Mouse (Mus musculus) c-Kit-positive CD71-positive TER-119-negative erythroid progenitor cells, embryonic 14.5 days (primary cell): ENCODE data around the gene Pik3cd.

Experiments used
- DNase-seq: peaks from one replicate; pipeline ENCODE4 v3.0.0-alpha.2; 2013; ENCODE audit warnings: low read depth

Gene Pik3cd

DNA sequence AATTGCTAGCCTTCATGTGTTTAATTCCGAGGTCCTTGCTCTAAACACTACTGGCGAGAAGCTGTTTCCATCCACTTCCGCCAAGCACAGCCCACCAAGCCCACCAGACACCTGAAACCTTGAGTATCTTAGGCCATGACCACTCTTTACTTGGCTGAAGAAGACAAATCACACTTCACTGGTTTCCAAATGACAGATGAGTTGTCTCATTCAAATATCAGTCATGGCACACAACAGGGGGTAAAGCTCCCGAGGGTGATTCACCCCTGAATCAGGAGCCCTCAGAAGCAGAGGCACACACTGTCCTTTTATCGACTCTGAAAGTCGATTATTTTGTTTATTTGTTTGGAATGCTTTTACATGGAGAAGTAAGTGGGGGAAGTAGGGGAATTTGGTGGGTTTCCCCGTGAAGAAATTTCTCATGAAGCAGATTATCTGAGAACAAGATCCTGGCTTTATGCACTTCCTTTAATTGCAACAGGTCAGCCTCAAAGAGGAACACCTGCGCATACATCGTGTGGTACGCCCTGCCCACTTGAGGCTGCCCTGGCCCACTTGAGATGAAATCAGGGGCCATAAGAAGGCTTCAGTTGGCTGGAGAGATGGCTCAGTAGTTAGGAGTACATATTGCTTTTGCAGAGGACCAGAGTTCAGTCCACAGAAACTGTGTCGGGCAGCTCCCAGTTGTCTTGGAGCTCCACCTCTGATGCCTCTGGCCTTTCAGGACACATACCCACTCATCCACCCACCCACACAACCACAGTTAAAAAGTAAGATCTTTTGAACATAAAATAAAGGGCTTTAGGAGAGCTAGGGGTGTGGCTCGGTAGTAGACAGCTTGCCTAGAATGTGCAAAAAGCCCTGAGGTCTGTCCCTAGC is 12.3 kb downstream of the Pik3cd start:
- DNase-seq: no peak

DNA sequence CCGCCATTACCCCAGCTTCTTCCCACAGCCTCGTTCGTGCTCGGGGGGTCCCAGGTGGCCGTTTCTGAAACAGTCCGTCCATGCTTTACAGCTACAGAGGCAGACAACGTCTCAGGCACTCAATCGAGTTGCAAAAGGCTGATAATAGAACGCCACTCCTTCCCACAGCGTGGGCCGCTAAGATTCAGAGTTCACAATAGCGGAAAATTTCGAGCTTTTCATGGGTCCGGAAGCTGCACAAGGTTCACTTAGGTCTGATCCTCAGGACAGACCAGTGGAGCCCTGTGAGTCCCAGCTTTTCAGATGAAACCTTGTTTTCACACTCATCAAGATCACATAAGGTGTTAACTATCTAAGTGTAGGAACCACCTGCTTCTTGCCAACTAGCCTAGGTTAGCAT is 13.5 kb downstream of the Pik3cd start:
- no peak for DNase-seq

DNA sequence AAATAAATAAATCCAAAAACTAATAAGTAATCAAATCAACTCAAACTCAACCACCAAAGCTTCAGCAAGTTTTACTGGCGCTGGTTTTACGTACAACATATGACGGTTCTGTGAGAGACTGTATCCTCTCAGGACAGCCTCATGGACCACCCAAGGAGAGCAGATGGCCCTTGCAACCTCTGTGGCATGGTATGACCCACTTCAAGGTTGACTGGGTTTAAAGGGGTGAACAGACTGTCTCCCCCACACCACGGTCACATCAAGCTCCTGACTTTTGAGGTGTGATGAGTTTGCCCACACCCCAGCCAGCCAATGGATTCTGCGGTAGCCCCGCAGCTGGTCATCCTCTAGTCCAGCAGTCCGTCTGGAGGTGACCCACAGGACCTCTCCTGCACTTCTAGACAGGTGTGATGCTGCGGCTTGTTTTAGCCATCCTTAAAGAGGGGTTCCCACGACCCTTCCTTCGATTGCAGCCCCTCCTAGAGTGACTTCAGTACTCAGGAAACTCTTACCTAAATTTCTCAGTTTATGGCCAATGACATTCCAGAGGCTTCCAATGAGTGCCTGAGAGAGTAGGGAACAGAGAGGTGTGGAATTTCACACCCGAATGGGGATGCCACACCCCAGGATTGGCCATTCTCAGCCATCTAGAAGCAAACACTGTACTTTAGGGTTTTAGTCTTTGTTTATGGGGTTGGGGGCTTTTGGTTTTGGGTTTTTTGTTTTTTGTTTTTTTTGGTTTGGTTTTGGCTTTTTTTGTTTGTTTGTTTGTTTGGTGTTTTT is 17.3 kb downstream of the Pik3cd start:
- no peak for DNase-seq

GRCm38 (mm10) chr4:149683875-149684274 is 18.5 kb downstream of the Pik3cd start:
- DNase-seq: no peak

- no peak for DNase-seq
Observed at GRCm38 (mm10) chr4:149679056-149679770, 23.2 kb downstream of the Pik3cd start.

GRCm38 (mm10) chr4:149678006-149678405 is 24.4 kb downstream of the Pik3cd start:
- no peak for DNase-seq

- peak; percentile 60 for DNase-seq
Observed at GRCm38 (mm10) chr4:149675378-149676261, 26.8 kb downstream of the Pik3cd start.

DNA sequence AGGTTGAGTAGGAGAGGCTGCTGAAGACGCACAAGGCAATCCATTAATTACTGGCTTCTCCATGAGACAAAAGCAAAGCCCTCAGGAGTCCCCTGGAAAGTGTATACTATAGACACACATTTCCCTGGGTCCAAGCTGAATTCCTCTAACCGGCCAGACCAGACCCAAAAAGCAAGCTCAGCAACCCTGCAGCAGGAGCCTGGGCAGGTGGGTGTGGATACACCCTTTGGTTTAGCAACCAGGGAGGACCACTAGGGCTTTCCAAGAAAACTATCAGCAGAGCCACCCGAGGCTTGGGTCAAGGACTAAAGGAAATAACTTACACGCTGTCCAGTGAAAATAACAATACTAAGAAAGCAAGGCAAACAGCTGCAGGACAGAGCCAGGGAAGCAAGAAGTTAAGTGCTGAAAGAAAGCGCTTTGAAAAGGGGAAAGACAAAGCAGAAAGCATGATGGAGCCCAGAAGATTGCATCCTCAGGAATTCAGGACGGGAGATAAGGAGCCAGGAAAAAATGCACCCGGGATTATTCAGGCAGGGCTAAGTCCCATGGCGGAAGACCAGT is 27.5 kb downstream of the Pik3cd start:
- DNase-seq: no peak

DNA sequence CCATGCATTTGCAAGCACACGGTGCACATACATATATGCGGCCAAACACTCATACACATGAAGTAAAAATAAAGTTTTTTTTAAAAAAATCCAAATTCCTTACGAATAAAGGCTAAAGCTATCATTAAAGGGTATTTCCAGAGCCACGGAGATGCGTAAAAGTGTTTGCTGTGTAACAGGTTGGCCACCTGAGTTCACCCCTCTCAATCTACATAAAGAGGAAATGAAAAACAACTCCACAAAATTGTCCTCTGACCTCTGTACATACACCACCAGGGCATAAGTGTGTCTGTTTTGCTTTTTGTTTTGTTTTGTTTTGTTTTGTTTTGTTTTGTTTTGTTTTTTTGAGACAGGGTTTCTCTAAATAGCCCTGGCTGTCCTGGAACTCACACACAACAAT is 29.6 kb downstream of the Pik3cd start:
- no peak for DNase-seq

GRCm38 (mm10) chr4:149671175-149671574 is 31.2 kb downstream of the Pik3cd start:
- no peak for DNase-seq

DNA sequence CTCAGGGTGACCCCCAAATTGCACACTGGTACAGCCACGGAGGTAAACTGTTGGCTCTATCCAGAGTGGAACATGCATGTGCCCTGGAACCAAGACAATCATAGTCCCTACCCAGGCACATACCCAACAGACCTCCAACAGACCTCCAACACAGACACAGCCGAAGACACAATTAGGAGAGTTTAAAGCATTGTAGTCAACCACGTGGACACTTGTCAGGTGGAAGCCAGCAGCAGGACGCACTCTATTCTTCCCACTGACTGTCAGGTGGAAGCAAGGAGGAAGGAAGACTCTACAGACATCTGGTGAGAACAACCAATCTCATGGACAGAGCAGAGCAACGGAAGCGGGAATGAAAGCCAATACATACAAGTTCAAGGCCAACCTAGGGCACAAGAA is 36.7 kb downstream of the Pik3cd start:
- DNase-seq: no peak

DNA sequence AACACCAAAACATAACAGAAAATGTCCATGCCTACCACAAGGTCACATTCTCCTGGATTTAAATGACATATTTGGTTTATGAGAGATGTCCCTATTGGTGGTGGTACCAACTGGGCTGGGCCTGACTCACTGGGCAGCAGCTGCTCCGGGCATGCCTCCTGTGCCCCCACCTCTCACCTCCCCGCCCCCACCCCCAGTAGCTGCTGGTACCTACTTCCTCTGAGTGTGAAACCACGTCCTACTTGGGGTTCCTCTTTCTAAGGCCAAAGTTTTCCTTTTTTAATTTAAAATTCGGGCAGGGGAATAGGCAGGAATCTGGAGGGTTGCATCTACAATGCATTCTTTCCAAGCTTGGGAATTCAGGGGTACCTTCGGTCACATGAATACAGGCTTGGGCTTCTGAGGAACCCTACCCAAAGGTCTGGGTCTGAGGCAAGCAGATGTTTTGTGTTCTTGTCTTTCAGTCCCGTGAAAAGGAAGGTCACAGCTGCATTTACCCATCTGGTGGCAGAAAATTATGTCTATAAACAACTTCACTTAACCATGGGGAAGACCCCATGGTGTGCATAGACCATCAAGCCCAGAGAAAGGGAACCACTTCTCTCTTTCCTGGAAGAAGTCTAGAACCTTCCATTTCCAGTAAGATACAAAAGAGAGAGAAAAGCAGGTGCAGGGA is 37.2 kb downstream of the Pik3cd start:
- DNase-seq: no peak

DNA sequence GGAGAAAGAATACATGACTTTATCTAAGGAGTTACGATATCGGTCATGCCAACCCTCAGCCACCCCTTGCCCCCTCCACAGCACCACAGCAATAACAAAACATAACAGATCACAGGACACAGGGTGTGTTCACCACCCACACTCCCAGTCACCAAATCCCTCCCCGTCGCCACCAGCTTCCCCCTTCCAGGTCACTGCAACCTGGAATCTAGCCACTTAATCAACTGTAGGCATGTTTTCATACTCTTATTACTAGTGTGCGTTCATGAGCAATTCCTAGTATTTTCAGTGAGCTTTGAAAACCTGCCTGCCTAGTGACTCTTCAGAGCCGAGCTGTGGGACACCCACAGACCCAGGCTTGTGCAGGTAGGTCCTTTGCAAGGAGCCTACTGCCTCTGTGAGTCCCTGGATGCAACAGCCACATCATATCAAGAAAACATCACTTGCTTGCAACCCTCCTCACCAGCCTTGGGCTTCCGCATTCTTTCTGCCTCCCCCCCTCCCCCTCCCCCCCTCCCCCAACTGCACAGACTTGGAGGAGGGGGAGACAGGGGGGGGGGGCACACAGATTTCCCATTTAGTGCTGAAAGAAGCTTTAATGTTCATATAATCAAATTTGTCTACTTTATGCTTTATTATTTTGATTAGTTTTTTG is 38.4 kb downstream of the Pik3cd start:
- DNase-seq: no peak

DNA sequence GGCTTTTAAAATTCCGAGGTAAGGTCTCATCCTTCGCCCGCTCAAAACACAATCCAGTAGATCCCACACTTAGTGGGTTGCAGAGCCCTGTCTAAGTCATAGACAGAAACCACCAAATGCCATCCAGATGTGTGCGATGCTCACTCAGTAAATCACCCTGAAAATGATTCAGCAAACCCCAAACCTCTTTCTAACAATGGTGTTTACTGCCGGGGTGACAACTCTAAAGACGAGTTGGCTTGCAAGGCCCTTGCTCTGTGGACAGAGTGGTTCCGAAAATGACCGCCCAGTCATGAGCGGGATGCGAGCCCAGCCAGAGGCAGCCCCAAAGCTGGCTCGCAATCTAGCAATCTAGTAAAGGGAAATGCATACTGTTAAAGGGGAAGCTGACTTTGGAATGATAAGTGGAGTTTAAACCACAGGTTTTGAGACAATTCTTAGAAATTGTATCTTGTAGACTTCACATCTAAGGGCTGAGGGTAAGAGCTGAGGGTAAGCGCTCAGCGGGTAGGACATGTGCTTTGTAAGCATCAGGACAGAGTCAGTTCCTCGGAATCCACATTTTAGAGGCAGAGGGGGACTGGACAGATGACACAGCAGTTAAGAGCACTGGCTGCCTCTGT is 40.3 kb downstream of the Pik3cd start:
- DNase-seq: no peak

- DNase-seq: no peak
Observed at GRCm38 (mm10) chr4:149660598-149660997, 41.8 kb downstream of the Pik3cd start.

DNA sequence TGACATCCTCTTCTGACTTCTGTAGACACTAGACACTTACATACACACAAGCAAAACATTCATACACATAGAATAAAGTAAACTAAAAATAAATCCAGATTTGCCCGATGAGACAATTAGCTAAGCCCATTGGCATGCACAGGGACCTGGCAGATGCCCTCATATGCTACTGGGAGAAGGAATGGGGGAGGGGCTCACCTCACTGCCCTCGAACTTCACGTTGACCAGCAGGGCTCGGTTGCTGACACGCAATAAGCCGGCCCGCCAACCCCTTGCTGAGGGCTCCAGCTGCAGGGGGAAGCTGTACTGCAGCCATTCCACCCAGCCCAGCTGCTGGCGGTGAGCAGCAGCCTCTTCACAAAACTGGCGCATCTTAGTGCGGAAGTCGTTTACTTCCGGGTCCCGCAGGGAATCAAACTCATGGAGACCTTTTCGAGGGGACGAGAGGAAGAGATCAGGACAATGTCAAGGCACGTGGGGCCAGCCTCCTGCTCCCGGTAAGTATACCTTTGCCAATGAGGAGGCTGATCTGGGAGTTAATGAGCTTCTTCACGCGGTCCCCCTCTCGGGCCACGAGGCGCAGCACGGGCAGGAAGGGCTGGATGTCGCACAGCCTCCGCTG is 42.8 kb downstream of the Pik3cd start:
- DNase-seq: no peak

DNA sequence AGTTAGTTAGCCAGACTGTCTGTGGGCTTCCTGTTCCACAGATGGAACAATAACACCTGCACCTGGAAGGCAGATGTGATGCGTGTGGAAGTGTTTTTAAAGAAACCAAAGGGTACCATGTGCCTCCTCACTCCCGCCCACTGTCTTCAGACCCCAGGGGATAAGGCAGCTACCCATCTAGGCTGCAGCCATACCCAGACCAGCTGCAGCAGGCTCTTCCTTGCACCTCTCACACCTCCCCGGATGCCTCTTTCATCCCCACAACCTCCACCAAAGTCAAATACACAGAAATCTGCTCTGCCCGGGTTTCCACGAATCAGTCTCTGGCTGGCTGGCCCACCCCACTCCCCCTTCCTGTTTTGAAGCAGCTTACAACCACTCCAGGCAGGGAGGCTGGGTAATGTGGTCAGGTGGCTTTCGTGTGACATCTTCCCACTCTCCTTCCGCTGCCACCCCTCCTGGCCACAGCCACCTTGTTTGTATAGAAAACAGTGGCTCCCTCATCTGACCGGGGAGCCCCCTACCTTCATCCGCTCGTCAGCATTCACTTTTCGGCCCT is 44.4 kb downstream of the Pik3cd start:
- no peak for DNase-seq

DNA sequence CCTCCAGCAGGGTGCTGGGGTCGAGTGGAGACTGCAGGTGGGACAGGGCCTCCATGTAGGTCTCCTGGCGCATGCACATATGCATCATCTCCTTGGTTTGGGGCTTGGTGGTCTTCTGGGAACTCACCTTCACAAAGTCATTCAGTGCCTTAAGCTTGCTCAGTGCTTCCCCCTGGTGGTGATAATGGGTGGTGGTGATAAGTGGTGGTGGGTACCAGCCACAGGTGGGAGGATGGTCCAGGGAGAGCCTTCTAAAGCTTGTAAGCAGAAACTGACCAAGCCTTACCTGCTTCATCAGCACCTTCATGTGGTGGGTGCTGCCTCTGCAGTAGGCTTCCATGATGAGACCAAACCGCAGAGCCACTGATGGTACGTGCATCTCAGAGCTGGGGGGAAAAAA is 48.1 kb downstream of the Pik3cd start:
- DNase-seq: no peak
